Mouse (Mus musculus) heart, embryonic 16.5 days (tissue): ENCODE results near the gene Abhd14a. TPM values are rescaled to one million over a fixed set of nuclear protein-coding genes. Genes with fewer than 3 reads are reported as not detected.

ENCODE experiments used
- polyA plus RNA-seq: library from polyadenylated mRNA; unstranded; fragments of >200 nt; fragmentation: Nextera tagmentation; extraction: Ambion mirVana; gene quantifications from 2 replicates; pipeline ENCODE4 v1.2.1, GENCODE M21; 2015

Gene Abhd14a
- polyA plus RNA-seq, 1 experiment from 2014 or later, result 60.5 TPM

Other genes with a start within 250 kb of the Abhd14a start
- gene Ppm1m, start 247.9 kb downstream of the Abhd14a start, polyA plus RNA-seq, result 25.0 and 27.7 TPM in 2 replicates
- 55.7 and 61.6 TPM in 2 replicates for gene Twf2, start 244.6 kb downstream of the Abhd14a start, polyA plus RNA-seq
- 0.05 and 0.09 TPM in 2 replicates for gene Tlr9, start 225.1 kb downstream of the Abhd14a start, polyA plus RNA-seq
- gene Alas1, start 199.0 kb downstream of the Abhd14a start, polyA plus RNA-seq, result 217 and 223 TPM in 2 replicates
- gene Poc1a, start 166.6 kb downstream of the Abhd14a start, polyA plus RNA-seq, result 29.3 and 30.6 TPM in 2 replicates
- gene Dusp7, start 79.0 kb downstream of the Abhd14a start, polyA plus RNA-seq, result 7.9 and 10.2 TPM in 2 replicates
- 476 and 565 TPM in 2 replicates for gene Rpl29, start 18.2 kb downstream of the Abhd14a start, polyA plus RNA-seq
- 27.5 and 27.8 TPM in 2 replicates for gene Acy1, start 9.4 kb downstream of the Abhd14a start, polyA plus RNA-seq
- gene Abhd14b, start 219 bp downstream of the Abhd14a start, polyA plus RNA-seq, result 10.0 and 10.7 TPM in 2 replicates
- gene Pcbp4, start 5.6 kb upstream of the Abhd14a start, polyA plus RNA-seq, result 64.8 and 69.9 TPM in 2 replicates
- 0.13 and 0.16 TPM in 2 replicates for gene Gpr62, start 18.3 kb upstream of the Abhd14a start, polyA plus RNA-seq
- gene Rrp9, start 28.3 kb upstream of the Abhd14a start, polyA plus RNA-seq, result 29.6 and 31.8 TPM in 2 replicates
- gene Parp3, start 29.3 kb upstream of the Abhd14a start, polyA plus RNA-seq, result 3.1 and 4.0 TPM in 2 replicates
- not detected in 2 replicates for gene Iqcf1, start 52.3 kb upstream of the Abhd14a start, polyA plus RNA-seq
- gene Iqcf5, start 66.9 kb upstream of the Abhd14a start, polyA plus RNA-seq, result not detected in 2 replicates
- gene Iqcf3, start 114.0 kb upstream of the Abhd14a start, polyA plus RNA-seq, result not detected in 2 replicates
- gene Iqcf4, start 123.3 kb upstream of the Abhd14a start, polyA plus RNA-seq, result not detected in 2 replicates
- not detected in 2 replicates for gene Iqcf6, start 178.9 kb upstream of the Abhd14a start, polyA plus RNA-seq
- gene Grm2, start 208.4 kb upstream of the Abhd14a start, polyA plus RNA-seq, result not detected in 2 replicates
- 52.5 and 53.6 TPM in 2 replicates for gene Tex264, start 238.2 kb upstream of the Abhd14a start, polyA plus RNA-seq